Mouse (Mus musculus): ENCODE measurements at regions not wholly inside any gene's neighbourhood (a gene's known extent, or its start where the extent isn't known, plus 50 kb on each side); places are given as distances from the start of the nearest gene placed in this dataset.

DNA sequence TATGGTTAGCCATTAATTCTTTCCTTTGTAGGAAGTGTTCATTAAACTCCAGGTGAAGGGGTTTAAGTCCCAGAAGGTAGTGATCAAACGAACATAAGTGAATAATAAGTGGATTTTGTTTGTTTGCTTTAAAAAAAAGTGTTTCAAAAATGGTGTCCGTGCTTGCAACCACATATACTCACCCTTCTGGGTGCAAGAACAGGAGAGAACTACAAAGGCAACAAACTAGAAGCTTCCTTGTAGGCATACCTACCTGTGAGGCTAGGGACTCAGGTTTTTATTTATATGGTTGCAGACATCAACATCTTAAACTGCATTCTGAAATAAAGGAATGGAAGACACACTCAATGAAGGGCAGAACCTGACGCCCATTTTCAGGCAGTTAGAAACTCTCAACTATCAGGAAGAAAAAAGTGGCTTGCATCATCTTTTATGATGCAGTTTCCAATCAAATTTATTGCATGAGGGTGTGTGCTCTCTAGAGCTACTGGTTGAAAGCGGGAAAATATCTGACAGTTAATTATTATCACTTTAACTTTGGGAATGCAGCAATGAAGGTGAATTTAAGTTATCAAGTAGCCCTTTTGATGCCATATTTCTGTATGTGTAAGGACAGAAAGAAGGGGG lies 117.1 kb downstream of the Csl start:
- DNase-seq (ENCODE audit: low spot score in 2 of 2) = no peak

DNA sequence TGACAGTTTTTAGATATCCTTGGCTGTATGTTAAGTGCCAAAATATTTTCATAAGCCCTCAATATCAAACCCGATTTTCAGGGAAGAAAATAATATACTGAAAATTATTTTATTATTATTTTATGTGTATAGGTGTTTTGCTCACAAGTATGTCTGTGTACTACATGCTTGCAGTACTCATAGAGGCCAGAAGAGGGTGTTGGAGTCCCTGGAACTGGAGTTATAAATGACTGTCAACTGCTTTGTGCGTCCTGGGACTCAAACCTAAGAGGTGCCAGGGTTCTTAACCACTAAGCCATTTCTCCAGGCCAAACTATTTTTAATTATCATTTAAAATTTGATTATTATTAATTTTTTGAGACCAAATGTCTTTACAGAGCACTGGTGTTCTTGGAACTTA lies 114.5 kb downstream of the Csl start:
- DNase-seq (ENCODE audit: low spot score in 2 of 2) = no peak

DNA sequence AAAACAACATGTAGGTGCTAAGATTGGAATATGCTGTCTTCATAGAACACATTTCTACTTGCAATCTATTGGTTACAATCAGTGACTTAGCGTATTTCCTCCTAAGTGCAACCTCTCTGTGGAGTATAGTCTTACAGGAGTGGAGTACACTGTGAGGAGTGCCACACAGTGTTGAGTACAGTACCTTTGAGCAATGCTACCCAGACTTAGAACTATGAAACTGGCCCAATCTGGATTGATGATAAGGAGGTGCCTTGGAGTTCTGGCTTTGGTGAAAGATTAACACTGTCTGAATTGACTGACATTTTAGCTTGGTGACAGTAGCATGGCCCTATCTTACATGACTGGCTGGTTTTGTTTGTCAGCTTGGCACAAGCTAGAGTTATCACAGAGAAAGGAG lies 107.4 kb downstream of the Csl start:
- DNase-seq (ENCODE audit: low spot score in 2 of 2) = no peak

DNA sequence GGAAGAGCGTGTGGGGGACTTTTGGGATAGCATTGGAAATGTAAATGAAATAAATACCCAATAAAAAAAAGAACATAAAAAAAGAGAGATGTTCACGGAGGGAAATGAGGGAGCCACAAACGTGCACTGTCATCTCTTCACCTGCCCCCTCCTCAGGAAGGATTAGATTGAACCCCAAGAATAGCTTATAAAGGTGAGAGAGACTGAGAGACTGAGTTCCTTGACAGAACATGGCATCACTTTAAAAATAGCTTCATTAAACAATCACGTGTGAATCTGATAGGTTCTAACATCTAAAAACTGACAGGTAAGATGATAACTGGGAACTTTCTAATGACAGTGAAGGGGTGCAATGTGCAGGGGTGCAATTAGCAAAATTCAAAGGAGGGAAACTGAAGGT lies 105.2 kb downstream of the Csl start:
- no peak for DNase-seq (ENCODE audit: low spot score in 2 of 2)

DNA sequence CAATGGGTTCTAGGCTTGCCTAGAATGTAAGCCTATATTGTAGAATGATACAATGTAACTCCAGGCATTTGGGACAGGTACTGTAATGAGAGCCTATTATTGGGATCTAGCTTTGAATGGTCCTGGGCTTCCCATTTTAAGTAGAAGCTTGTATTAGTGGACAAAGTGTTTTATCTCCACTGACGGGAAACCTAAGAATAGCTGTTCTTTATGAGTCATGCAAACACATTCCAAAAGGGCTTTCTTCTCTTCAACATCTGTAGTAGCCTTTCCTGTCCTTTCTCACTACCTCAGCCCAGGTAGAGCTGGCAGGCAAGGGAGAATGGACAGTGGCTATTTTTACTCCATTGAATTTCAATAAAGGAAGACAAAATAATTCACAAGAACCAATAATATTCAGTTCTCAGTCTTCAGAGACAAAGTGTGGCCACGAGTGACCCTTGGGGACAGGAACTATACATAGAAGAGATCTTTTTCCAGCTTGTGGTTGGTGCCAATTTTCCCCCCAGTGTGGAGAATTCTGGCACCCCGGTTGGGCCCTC lies 82.8 kb downstream of the Csl start:
- no peak for DNase-seq (ENCODE audit: low spot score in 2 of 2)

DNA sequence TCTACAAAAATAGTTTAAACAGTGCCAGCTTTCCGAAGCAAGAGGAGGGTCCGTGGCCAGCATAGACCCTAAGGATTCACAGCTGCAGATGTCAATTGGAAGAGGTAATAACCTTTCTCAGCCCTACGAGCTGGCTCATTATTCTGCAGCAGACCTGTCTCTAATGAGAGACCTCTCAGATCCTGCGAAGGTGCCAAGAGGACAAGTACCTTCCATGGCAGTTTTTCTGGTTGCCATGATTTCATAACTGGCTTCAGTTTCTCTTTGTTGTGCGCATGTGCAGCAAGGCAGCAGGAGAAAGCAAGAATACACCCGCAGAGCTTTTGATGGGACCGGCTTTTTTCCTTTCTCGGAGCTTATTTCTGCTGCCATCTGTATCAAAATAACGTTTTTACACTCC lies 81.4 kb downstream of the Csl start:
- DNase-seq (ENCODE audit: low spot score in 2 of 2) = no peak

DNA sequence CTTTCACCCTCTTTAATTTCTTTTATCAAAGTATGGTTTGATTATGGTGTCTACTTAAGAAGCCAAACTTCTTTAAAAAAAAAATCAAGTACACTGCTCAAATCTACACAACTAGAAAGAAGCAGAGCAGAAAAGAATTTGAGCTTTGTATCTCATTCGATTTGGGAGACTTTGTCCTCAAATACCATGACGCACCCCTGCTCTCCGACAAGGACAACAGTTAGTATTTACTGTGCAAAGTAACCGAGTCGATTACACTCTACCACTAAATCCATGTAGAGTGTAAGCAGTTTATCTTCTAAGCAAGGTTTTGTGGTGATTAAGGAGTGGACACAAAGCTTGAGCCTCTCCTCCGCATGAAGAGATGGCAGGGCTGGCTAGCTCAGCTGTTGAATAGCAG lies 79.6 kb downstream of the Csl start:
- no peak for DNase-seq (ENCODE audit: low spot score in 2 of 2)

DNA sequence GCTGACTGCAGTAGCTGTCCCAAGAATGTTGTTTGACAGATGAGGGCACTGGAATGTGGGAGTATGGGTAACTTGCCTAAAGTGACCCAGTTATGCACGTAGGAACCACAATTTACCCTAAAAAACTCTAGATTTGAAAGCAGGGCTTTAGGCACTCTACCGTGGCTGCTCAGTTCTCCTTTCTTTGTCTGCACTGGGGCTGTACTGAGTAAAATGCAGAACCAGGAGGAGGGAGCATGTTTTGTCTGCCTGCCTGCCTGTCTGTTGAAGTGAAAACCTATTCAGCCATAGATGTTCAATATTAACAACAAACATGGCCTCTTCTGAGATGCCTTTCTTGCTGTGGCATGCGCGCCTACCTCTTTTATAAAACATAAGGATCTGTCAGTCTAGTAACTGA lies 77.5 kb downstream of the Csl start:
- DNase-seq (ENCODE audit: low spot score in 2 of 2) = no peak

DNA sequence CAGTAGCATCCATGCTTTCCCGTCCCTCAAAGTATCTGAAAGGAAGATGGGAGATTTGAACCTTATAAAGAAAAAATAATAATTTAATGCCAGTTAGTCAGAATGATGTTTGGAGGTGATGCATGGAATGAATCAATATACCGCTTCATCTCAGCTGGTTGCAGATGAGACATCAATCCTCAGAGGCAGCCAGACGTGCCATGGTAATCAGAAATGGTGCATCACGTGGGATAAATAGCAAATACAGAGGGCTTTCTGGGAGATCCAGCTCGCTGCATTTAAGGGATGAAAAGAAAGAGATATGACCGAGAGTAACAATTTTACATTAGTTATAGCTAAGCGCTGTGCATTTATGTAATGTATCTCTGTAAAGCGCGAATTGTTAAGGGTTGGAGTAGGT lies 77.1 kb downstream of the Csl start:
- DNase-seq (ENCODE audit: low spot score in 2 of 2) = no peak

DNA sequence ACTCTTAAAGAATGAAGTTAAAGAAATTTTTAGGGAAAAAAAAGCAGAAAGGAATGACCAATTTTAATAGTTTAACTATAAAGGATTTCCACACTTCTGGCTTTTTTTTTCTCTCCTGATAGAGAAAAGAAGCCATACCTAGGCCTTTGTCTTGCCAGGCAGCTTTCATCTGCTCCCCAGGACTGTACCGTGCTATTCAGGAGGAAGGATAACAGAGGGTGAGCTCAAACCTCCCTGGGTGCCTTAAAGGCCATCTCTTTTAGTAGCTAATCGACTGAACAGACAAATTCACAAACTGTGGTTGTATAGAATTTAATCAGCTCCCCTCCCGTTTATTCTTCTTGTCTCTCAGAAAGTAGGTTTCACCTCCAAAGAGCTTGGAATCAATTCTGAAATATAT lies 76.1 kb downstream of the Csl start:
- no peak for DNase-seq (ENCODE audit: low spot score in 2 of 2)

DNA sequence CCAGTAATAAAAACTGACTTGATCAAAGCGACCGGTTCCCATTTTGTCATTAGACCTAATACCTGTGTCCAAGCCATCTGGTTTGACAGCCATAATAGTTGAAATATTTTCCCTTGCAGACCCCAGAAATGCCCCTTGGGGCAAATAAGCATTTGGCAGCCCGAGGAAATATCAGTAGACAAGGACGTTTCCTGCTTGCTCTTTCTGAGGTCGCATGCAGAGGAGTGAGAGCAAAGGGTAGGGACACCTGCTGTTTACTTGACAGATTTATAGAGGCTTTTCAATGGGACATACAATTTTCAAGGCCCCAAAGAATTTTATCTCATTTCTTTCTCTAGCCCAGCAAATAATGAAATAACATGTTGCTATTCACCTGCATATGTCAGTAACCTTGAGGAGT lies 73.5 kb downstream of the Csl start:
- DNase-seq (ENCODE audit: low spot score in 2 of 2) = no peak

DNA sequence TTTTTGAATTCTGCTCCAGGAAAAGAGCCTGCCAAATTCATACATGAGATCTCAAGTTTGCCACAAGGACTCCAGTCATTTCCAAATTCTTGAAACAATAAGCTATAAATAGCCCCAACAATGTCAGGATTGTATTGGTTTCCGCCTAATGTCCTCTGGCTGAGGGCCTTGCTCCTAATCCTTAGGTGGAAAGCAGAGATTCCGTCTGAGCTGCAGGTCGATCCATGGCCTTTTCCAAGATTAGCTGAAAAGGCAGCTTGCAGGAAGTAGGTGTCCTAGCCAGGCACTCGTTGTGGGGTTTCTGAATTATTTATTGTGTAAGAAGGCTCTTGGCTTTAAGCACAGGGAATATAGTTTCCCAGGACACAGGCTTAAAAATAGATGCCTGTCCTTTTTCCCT lies 72.4 kb downstream of the Csl start:
- DNase-seq (ENCODE audit: low spot score in 2 of 2) = no peak

DNA sequence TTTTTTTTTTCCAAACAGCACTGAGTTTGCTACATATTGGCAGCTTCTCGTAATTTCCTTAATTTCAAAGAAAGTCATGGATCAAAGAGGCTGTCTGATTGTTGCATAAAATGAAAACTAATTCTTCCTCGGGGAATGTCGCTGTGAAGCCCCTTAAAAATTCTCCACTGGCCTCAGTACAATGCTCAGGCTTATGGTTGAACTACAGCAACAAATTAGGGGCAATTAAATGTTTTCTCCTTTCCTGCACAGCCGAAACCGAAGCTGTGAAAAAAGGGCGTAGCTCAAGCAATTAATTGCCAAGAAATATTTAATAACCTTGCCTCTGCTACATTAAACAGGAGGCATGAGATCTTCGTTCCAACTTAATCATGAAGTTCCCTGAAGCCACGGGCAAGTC lies 61.8 kb downstream of the Csl start:
- no peak for DNase-seq (ENCODE audit: low spot score in 2 of 2)

DNA sequence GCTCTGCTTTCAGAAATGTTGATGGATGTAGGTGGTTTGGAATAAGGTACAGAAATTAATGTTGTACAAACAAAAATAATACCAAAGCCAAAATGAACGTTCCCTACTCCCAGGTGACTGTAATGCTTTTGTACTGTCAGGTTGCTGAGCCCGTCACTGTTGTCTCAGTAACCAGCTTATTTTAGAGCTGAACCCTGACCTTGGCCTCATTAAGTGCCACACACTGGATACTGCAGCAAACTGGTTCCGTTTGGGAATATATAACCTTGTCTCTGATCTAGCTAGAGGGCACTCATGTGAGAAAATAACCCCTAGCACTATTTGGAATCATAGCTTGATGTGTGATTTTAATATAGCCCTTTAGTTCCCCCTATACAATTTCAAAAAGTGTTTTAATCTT lies 60.0 kb downstream of the Csl start:
- DNase-seq (ENCODE audit: low spot score in 2 of 2) = no peak

DNA sequence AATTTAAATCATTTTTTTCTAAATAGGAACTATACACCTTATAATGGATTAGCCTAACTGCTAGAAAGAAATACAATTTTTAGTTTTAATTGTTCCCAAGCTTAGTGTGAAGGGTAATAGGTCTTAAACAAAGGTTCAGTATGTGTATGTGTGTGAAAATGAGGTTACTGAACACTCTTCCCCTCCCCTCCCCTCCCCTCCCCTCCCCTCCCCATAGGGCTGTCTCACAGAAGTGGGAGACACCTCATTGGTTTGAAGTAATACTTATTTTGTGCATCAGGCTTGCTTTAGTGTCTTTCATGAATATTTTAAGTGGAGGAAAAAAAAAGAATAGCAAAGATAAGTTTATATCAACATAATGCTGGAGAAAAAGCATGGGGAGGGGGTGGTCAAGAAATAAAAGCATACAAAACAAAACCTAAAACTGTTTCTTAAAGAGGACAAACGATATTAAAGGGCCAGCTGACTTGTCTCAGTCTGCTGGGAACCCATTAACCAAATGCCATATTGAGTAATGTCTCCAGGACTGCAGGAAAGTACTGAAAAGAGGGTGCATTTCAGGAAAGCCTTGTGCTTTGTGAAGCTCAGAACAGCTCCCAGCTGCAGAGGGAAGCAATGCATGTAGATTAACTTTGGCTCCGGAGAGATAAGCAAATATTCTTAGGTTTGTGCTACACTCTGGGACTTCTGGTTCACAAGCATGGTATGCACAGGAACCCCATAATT lies 59.2 kb downstream of the Csl start:
- DNase-seq (ENCODE audit: low spot score in 2 of 2) = no peak

All from urinary bladder, postnatal 4 days (tissue).